Mouse (Mus musculus): ENCODE results near the gene Sstr2.

DNA sequence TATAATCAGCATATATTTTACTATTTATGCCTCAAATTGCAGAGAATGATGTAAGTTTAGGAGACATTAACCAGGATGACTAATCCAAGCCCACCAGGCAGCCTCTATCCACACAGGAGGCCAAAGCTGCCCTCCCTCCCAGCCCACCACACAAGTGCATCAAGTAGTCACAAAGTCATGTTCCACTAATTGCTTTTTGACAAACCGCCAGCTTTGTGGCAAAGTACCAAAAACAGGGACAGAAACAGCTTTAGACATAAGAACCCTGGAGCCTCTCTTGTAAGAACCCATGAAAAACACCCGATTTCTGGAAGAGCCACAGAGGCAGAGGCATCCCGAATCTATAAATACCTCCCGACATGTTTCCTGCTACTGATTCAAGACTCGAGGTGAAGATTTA, 8.9 kb upstream of the Sstr2 start:
- no peak for TF ChIP-seq CTCF (IDR thresholded peaks at IDR 0.05; ENCODE audit: low read depth)
- TF ChIP-seq EP300 (IDR thresholded peaks at IDR 0.05; ENCODE audit: low read depth), result no peak

All from liver, embryonic 14.5 days (tissue).